Mouse (Mus musculus): ENCODE measurements around the gene Wdr62. TPM values are rescaled to one million over a fixed set of nuclear protein-coding genes. Genes with fewer than 3 reads are reported as not detected.

Gene Wdr62
- total RNA-seq, 2 experiments from 2014 or later = 0.77 to 1.6 TPM

Other genes with a start within 250 kb of the Wdr62 start
- 10 to 100 TPM in 1 of 2 experiments, 1 to 10 TPM in 1; 8.9 to 11.2 TPM for gene Zfp14, start 229.0 kb downstream of the Wdr62 start, total RNA-seq (2021)
- gene Zfp82, start 207.5 kb downstream of the Wdr62 start, total RNA-seq (2021) = 1 to 10 TPM; 4.7 to 4.9 TPM
- gene Gm26920, start 190.0 kb downstream of the Wdr62 start, total RNA-seq (2021) = under 1 TPM in 1 of 2 experiments, not detected in 1; 0.64 TPM
- 1 to 10 TPM; 5.9 to 8.7 TPM for gene Zfp566, start 189.9 kb downstream of the Wdr62 start, total RNA-seq (2021)
- 10 to 100 TPM; 75.7 to 78.3 TPM for gene Zfp260, start 185.6 kb downstream of the Wdr62 start, total RNA-seq (2021)
- 10 to 100 TPM; 29.8 to 34.3 TPM for gene Zfp382, start 158.5 kb downstream of the Wdr62 start, total RNA-seq (2021)
- 10 to 100 TPM; 48.3 to 53.7 TPM for gene Zfp146, start 110.7 kb downstream of the Wdr62 start, total RNA-seq (2021)
- 1 to 10 TPM; 3.1 to 4.6 TPM for gene Cox7a1, start 96.3 kb downstream of the Wdr62 start, total RNA-seq (2021)
- 100 to 1,000 TPM; 205 to 227 TPM for gene Capns1, start 81.6 kb downstream of the Wdr62 start, total RNA-seq (2021)
- 10 to 100 TPM; 55.1 to 59.8 TPM for gene Polr2i, start 48.5 kb downstream of the Wdr62 start, total RNA-seq (2021)
- 100 to 1,000 TPM; 128 to 131 TPM for gene Tbcb, start 48.1 kb downstream of the Wdr62 start, total RNA-seq (2021)
- gene Ovol3, start 44.7 kb downstream of the Wdr62 start, total RNA-seq (2021) = not detected
- gene Thap8, start 325 bp downstream of the Wdr62 start, total RNA-seq (2021) = under 1 TPM in 1 of 2 experiments, not detected in 1; 0.33 TPM
- 100 to 1,000 TPM; 461 to 466 TPM for gene Clip3, start 11.3 kb upstream of the Wdr62 start, total RNA-seq (2021)
- 10 to 100 TPM; 55.2 to 63.0 TPM for gene Alkbh6, start 28.3 kb upstream of the Wdr62 start, total RNA-seq (2021)
- 10 to 100 TPM; 10.5 to 10.9 TPM for gene Syne4, start 34.4 kb upstream of the Wdr62 start, total RNA-seq (2021)
- under 1 TPM; 0.30 to 0.43 TPM for gene E130208F15Rik, start 41.3 kb upstream of the Wdr62 start, total RNA-seq (2021)
- gene Sdhaf1, start 43.5 kb upstream of the Wdr62 start, total RNA-seq (2021) = 1 to 10 TPM; 6.3 to 6.6 TPM
- gene Lrfn3, start 82.4 kb upstream of the Wdr62 start, total RNA-seq (2021) = 10 to 100 TPM; 29.9 to 32.6 TPM
- gene Tyrobp, start 133.3 kb upstream of the Wdr62 start, total RNA-seq (2021) = 10 to 100 TPM; 29.7 to 34.3 TPM
- under 1 TPM in 1 of 2 experiments, not detected in 1; 0.99 TPM for gene Hcst, start 139.4 kb upstream of the Wdr62 start, total RNA-seq (2021)
- 1 to 10 TPM; 3.0 to 4.2 TPM for gene Nfkbid, start 141.3 kb upstream of the Wdr62 start, total RNA-seq (2021)
- 1,000 to 10,000 TPM; 1,425 to 1,440 TPM for gene Aplp1, start 165.1 kb upstream of the Wdr62 start, total RNA-seq (2021)
- 10 to 100 TPM; 11.9 to 17.4 TPM for gene Kirrel2, start 177.3 kb upstream of the Wdr62 start, total RNA-seq (2021)
- 1 to 10 TPM in 1 of 2 experiments, under 1 TPM in 1; 0.96 to 1.8 TPM for gene Nphs1, start 177.9 kb upstream of the Wdr62 start, total RNA-seq (2021)
- gene Prodh2, start 213.2 kb upstream of the Wdr62 start, total RNA-seq (2021) = not detected